Mouse (Mus musculus): ENCODE results near the gene Alms1.

DNA sequence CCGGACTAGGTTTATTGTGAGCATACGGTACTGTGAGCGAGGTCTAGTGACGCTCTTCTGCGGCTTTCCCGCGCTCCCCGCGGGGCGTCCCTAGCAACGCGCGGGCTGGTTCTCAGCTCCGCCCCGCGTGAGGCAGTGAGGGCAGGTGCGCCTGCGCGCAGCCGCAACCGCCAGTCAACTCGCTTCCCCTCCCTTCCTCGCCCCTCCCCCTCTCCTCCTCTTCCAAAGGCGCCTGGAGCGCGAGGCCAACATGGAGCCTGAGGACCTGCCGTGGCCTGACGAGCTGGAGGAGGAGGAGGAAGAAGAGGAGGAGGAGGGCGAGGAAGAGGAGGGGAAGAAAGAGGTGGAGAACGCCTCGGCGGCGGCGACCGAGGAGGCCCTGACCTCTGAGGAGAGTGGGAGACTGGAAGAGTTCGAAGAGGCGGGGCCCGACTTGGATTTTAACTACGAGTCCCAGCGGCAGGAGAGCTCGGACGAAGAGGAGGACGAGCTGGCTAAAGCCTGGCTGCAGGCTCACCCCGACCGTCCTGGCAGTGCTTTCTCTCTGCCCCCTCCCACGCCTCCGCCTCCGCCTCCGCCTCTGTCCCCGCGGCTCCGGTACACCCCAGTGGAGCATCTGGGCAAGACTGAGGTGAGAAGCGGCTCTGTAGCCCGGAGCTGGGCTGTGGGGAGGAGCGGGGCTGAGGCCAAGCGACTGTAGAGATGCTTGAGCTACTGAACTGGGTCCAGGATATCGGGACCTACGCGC is at the start of gene Alms1:
- TF ChIP-seq CTCF (IDR thresholded peaks at IDR 0.05; ENCODE audit: low read depth, low read length) (no peak), POLR2A (IDR thresholded peaks at IDR 0.05; ENCODE audit: borderline replicate concordance, low read depth, low read length) (no peak)

All from bone marrow macrophage, adult 2 months (primary cell).